Mouse (Mus musculus) testis, postnatal 10 days (tissue): ENCODE measurements around the gene Fbxo3.
A peak's percentile ranks its signal among the peaks of the same experiment; 100 is the strongest.
"Not testable (repeated sequence)": the region's sequence is repeated elsewhere in the genome, so short reads cannot be mapped to it uniquely, and the experiment has no call there.

Experiments
- DNase-seq: peaks from one replicate; pipeline ENCODE4 v3.0.0; 2021; ENCODE audit warnings: low spot score

Fbxo3 gene

DNA sequence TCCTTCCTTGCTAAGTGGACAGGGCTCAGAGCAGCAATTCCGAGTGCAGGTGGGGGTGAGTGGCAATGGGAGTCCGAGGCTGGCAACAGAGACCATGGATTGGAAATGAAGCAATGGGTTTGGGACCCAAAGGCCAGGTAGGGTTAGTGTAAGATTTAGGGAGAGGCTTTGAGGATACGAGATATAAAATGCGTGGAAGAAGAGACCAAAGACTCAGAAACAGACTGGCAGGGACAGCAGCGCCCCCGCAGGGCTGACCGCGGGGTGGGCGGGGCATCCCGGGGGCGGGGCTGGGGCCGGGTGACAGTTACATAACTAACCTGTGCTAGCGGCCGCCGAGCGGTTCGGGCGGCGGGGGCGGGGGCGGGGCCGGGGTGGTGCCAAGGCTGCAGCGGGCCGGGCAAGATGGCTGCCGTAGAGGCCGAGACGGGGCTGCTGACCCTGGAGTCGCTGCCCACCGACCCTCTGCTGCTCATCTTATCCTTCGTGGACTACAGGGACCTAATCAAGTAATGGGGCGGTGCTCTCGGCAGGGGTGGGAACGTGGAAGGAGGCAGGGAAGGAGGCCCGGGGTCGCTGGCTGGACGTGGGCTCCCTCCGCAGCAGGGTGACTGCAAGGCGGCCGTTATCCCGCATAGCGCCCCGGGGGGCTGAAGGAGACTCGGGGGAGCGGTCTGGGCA is at the start of gene Fbxo3:
Gene Fbxo3, plus strand, starts transcription at position 264 of the 681 bp plus-strand sequence.
- DNase-seq, result peak; percentile 88

DNA sequence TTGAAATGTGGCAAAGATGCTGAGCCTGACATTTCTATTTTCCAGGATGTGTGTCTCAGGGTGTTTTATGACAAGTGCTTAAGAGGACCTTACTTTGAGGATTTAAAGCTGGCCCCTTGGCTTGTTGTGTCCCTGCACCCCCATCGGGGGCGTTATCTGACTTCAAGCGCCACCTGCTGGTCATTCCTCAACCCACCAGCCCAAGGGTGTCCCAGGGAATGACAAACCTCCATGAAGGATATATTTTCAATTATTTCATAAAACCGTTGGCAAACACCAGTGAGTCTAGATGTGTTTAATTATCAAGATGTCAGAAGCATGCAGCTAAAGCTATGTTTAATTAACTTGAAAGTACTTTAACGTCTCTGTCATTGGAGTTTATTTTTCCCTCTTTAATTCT is 45.3 kb upstream of the Fbxo3 start:
- peak; percentile 90 for DNase-seq

DNA sequence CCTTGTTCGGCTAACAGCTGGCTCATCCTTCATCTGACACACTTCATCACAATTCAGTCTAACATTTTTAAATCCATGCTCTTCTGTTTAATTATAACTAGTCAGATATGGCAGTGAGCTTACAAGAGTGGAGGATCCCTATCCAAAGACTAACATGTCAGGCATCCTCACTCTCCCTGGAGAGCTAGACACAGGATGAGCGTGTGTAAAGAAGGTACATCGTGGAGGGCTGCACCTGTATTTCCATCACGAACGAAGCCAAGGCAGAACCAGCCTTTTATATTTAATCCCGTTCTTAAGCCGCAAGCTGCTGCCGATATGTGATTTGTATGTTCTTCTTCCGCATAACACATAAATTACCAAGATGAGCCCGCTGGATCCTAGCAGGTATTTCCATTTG is 44.4 kb upstream of the Fbxo3 start:
- DNase-seq, result no peak

DNA sequence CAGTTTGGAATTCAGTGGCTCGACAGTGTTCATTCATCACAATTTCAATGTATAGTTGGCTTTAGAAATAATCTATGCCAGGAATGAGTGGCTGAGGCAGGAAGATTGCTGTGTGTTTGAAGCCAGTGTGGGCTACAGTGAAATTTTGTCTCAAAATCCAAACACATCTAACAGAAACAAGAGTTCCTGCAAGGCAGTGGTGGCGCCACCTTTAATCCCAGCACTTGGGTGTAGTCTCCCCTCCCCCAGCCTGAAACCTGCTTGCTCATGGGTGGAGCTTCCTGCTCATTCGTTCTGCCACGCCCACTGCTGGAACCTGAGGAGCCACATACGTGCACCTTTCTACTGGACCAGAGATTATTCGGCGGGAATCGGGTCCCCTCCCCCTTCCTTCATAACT is 39.9 kb upstream of the Fbxo3 start:
- not testable (repeated sequence) for DNase-seq

DNA sequence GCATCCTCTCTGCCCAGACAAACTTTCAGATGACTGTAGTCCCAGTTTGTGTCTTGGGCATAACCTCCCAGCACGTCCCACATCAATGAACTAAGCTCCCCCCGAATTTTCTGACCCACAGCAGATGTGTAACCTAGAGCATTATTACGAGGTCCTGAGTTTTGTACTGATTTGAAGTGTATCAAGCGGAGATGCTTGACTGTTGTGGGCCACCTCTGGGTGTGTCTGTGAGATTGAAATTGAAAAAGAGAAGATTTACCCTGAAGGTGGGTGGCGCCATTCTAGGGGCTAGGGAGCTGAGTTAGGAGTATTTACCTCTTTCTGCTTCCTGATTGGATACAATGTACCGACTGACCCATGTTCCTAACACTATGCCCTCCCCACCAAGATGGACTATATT is 37.8 kb upstream of the Fbxo3 start:
- no peak for DNase-seq

DNA sequence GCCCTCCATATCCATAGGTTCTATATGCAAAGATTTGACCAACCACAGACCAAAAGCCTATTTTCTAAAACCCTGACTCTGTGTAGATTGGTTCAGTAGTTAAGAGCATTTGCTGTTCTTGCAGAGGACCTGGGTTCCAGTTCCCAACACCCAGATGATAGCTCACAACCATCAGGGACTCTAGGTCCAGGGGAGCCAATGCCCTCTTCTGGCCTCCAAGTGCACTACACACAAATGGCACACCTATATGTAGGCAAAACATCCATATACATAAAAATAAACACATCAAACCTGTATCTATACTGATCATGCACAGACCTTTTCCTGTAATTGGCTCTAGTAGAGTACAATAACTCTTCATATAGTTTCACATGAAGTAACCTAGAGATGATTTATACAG is 36.2 kb upstream of the Fbxo3 start:
- no peak for DNase-seq

DNA sequence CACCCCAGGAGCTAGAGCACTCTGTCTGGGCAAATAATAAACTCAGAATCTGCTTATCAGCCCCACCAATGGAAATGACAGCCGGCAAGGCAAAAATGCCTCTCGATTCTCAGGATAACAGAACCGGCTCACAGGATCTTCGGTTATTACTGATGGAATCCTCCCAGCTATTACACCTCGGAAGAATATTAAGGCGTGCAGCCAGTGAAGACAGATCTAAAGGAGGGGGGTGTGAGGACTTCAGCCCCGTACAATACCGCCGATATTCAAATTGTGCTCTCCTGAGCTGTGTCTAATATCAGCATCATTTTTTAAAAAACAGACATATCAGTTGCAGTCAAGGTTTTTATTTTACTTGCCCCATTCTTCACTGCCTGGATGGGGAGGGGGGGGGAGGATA is 35.4 kb upstream of the Fbxo3 start:
- DNase-seq, result no peak

DNA sequence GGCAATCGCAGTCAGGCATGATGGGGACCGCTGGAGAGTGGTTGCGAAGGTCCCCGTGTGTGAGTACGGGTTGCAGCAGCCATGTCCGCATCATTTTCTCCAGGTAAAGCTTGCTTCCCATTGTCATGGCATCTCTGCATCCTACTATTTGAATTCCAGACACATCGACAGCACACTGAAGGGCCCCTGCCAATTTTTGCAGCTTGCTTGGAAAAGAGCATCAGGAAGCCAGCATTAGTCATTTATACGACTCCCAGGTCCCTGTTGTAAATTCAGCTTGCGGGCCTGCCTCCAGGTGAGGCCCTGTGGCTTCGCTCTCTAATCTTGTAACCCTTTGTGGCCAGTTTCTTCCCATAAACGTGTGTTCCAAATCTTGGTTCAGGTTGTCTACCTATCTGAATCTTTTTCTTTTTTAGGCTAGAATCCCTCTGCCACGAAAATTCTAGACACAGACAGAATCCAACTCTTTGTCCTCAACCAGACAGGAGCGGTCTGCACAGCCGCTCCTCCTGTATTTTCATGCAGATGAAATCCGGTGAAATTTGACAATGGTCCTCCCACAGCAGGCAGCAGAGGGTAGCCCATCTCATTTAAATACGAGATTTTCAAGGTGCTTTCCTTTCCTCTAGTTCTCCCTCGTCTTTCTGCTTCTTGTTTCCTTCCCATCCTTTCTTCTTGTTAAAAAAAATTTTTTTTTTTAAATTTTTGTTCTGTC is 34.7 kb upstream of the Fbxo3 start:
- no peak for DNase-seq

DNA sequence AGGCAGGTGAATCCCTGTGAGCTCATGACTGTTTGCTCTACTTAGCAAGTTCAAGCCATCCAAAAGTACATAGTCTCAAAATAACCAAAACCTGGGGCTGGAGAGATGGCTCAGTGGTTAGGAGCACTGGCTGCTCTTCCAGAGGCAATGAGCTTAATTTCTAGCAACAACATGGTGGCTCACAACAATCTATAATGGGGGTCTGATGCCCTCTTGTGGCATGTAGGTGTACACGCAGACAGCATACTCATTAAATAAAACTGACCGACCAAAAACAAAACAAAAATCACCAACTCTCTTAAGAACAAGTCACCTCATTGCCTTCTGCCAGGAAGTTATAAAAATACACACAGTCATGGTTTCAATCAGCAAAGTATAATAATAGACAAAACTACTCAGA is 26.4 kb upstream of the Fbxo3 start:
- no peak for DNase-seq

DNA sequence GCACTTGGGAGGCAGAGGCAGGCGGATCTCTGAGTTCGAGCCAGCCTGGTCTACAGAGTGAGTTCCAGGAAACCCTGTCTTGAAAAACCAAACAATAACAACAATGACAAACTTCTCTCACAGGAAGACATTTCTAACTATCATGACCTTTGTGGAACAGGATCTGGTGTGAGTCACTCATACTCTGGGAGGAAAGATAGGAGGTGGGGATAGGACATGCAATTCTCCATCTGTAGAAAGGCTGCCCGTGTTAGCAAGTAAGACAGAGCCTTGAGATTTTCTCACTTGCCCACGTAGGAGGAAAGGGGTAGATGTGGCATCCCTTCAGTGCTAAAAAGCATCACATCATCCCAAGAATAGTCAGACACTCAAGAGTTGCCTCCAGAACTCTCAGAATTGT is 25.7 kb upstream of the Fbxo3 start:
- no peak for DNase-seq

DNA sequence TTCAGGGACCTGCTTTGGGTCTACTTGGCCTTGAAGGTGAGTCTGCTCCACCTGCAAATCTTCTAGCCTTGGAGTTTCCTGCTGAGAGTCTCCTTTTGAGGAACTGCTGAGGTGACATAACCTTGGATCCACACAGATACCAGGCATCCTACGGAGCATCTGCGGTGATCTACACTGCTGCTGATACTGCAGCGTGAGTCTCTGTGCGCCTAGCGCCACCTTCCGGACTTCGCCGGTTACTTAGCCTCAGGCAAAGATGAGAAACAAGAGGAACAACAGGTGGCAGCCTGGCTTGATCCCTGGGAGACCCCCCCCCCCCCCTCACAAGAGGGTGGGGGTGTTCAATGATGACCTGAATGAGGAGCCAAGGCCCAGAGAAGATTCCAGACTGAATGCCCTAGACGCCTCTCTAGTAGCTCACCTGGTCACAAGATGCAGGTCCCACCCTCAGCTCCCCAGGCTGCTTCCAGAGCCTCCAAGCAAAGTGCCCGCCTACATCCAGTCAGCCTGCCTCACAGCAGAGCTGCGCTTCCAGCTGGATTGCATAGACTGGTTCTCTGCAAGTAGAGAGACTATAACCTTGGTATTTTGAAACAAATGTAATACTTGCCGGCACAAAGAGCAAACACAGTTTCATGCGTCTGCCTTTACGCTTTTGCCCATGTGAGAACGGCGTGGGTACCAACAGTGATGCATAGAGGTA is 24.7 kb upstream of the Fbxo3 start:
- peak; percentile 73 for DNase-seq

DNA sequence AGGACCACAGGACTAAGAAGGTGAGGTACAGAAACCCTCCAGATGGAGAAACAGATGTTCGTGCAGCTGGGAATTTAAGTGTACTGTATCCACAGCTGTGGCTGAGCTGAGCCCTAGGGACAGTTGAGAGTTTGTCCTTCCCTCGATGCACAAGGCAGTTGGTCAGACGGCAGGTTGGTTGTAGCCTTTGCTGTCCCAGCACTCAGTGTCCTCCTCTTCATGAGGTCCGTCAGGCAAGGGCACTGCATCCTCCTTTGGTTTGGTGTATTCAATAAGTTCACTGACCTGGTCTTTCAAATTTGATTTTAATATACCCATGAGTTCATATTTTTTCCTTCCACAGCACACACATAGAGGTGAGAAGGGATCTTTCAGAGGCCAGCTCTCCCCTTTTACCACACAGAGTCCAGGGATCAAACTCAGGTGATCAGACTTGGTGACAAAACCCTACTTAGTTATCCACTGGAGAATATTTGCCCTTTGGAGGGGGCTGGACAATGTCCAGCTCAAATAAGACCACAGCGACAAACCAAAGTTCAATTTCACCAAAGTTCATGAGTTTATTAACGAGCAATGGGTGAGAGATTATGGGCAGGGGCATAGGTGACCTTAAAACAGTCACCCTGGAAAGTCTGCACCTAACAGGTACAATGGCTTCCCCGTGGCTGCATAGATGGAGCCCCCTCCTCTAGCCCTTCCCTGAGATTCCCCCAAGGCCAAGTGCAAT is 19.6 kb upstream of the Fbxo3 start:
- no peak for DNase-seq

DNA sequence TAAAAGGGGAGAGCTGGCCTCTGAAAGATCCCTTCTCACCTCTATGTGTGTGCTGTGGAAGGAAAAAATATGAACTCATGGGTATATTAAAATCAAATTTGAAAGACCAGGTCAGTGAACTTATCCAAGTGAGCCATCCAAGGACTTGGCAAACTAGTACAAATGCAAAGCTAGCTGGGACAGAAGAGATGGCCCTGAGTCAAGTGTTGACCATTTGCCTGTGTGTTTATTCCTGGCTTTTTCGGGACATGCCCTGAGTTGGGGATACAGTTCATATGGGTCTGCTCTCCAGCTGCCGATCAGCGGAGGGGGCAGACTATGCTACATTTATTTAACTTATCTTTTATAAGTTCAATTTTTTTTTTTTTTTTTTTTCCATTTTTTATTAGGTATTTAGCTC is 18.7 kb upstream of the Fbxo3 start:
- not testable (repeated sequence) for DNase-seq

DNA sequence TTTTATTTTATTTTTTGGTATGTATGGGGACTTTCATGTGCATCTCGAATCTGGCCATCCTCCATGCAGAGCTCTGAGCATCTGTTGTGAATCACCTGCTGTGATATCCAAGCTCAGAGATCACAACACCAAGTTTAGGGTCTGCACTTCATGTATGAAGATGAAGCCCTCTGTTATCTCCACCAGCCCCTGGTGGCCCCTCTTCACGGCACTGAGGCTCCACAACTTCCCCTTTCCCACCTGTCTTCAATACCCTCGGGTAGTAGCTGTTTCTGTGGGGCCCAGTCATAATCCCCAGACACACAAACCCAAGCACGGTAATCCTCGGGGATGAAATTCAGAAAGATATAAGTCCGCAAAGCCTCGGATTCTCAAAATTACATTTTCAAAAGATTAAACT is 4.4 kb upstream of the Fbxo3 start:
- DNase-seq, result no peak

DNA sequence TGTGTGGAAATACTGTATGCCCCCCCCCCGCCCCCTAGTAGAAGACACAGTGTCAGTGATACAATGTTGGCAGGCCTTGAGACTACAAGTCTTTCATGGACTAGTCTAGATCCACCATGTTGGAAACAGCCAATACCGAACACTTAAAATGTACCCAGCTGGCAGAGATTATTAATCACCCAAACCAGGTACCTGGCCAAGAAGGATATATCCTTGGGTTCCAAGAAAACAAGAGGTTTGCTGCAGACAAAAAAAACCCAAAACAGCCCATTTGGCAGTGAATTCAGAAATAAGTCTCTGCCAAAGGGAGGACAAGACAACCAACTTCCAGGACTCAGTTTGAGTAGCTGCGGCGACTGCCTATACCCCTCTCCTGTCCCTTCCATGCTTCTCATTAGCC is 2.9 kb upstream of the Fbxo3 start:
- no peak for DNase-seq

DNA sequence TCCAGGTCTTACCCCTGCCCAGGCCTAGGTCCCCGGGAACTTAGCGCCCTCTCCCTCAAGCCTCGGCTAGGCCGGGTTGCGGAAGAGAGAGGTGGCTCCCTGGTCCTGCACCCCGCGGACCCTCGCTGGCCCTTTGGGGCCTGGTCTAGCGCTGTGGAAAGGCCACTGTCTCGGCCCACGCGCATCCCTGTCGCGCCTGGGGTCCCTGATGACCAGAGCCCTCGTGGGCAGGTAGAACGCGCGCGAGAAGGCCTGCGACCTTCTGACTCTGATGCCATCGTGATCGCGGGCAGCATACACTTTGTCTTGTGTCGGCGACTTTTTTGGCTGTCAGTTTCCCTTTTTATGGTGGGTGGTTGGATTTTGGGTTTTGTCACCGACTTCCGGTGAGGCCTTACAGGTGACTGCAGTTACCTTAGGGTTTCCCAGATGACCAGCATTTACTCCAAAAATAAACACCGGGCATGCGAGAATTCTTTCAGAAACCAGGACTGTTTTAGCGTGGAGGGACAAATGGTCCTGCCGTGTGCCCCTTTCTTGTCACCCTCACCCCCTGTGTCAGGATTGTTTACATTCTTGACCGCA is 710 bp downstream of the Fbxo3 start, which contains the start of gene 4931422A03Rik:
Gene 4931422A03Rik, minus strand, starts transcription at position 223 of the 585 bp plus-strand sequence.
- DNase-seq, result no peak

DNA sequence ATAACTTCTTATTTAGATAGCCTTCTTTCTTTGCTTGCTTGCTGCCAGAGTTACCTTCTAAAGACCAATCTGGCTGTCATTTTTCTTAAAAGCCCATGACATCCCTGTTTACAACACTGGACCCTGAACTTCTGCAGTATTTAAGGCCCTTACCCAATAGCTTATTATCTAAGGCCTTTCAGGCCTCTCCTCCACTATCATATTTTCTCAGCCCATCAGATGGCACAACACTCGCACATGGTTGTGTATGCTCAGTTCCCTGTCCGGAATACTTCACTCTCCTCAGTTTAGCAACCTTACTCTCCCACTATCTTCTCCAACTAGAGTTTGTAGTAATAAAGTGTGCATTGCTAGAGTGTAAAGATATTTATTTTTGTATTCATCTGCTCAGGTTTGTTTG is 1.6 kb downstream of the Fbxo3 start:
- no peak for DNase-seq

DNA sequence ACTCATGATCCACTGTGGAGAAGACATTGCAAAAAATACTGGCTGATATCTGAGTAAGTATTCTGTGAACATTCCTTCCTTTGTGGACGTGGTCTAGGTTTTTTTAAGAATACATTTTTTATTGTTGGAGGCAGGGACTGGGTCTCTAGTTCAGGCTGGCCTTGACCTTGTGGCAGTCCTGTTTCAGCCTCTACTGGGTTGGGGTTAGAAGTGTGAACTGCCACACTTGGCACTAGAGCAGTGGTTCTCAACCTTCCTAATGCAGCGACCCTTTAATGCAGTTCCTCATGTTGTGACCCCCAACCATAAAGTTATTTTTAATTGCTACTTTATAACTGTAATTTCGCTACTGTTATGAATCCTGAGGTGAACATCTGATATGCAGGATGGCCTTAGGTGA is 2.9 kb downstream of the Fbxo3 start:
- no peak for DNase-seq

DNA sequence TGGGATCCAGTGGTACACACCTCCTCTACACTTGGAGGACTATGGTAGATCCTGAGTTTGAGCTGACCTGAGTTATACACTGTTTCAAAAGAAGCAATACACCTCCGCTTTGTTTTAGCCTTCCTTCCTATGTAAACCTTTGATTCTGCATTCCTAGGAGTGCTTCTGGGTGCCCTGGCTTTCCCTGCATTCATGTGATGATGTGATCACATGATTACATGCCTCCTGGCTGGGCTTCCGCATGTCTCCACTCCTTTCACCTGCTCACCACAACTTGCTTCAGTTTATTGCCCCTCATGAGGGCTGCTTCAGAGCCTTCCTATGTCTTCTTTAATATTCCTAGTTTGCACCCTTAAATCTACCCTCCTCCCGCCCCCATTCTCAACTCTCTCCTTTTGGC is 4.5 kb downstream of the Fbxo3 start:
- no peak for DNase-seq

DNA sequence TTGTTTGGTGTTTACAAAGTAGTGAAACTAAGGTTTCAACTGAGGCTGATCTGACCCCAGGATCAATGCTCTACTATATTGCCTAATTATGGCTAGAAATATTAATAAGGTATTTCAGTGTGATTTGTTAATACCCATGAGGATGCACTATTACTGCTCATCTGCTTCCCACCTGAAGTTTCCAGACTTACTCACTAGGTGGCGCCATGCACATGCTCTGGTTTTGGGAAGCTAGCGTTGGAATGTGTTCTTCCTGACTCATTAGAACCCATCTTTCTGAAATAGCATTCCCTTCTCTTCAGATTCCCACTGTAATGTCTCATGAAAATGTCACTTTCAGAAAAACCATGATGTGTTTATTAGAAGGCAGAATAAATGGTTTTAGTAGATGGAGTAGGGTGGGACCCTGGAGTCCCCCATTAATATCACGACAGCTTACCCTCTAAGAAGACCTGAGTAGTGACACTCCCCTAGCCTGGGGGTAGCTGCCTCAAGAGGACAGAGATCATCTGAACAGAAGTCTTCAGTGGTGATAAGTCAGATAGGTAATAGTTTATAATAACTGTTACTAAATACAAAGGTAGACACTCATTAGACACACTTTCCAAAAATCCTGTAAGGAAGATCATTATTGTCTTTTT is 7.4 kb downstream of the Fbxo3 start:
- DNase-seq, result peak; percentile 69

DNA sequence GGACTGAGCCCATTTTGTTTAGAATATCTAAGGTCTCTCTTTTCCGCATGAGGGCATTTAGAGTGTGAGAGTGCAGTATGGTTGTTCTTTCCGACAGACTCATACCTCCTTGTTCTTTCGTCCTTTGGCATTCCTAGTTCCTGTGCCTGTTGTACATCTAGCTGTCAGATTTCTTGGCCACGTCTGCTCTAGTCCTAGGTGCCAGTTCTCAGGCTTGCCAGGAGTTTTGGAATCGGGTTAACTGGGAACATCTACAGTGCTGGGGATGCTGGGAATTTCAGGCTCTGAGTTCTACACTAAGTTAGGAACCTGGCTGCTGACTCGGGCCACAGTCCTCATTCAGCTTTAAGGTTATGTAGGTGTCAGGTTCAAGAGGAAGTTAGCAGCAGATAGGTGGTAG is 8.1 kb downstream of the Fbxo3 start:
- no peak for DNase-seq

DNA sequence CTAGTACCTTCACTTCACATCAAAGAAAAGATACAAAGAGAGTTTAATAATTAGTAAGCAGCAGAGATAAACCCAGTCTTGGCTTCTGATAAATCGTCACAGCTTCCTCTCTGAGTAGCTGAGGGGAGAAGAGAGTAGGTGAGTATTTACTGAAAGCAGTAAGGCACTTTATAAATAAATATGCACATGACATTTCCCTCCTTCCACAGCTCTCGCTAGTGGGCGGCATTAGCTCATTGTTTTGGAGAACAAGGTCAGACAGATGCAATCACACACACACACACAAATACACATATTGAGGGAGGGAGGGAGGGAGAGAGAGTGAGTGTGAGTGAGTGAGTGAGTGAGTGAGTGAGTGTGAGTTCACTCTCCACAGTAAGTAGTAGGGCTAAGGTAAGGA is 8.8 kb downstream of the Fbxo3 start:
- no peak for DNase-seq
